Mouse (Mus musculus): ENCODE results near the gene Grn.

Gene Grn

GRCm38 (mm10) chr11:102480897-102481296 is 50.8 kb downstream of the Grn start:
- no peak for DNase-seq

- no peak for DNase-seq
These were observed 51.7 kb downstream of the Grn start for GRCm38 (mm10) chr11:102481779-102482178.
